Mouse (Mus musculus) thymus, adult 2 months (tissue): ENCODE measurements around the gene Trim37.

Experiments used
- CTCF ChIP-seq: fragments of 200-500 bp; IDR thresholded peaks from 2 replicates; pipeline ENCODE4 v1.5.1; 2012; ENCODE audit warnings: mild to moderate bottlenecking, control low read depth, low read length, moderate library complexity, borderline replicate concordance; ENCODE audit not compliant: control insufficient read depth, poor library complexity, insufficient read depth; ENCODE audit errors: extremely low read depth
- POLR2A ChIP-seq: fragments of 200-500 bp; IDR thresholded peaks from 2 replicates; pipeline ENCODE4 v1.6.1; 2012; ENCODE audit warnings: mild to moderate bottlenecking, low read length, control low read depth, moderate library complexity; ENCODE audit not compliant: control insufficient read depth, poor library complexity, insufficient read depth; ENCODE audit errors: extremely low read depth

DNA sequence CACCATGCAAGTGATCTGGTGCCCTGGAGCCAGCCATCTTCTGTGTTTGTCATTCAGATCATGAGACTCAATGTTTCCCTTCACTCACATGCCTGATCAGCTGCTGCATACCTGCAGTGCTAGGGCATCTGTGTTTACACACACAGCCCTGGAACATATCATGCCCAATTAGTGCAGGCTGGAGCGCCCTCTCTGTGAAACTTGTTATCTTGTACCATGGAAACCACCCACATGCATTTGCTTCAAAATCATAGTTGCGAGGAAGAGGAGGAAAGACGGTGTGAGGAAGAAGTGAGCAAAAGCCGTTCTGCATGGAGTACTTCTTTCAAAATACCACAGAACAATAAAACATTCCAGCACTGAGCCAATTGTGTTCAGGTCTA, 113.9 kb downstream of the Trim37 start:
- no peak for TF ChIP-seq CTCF
- no peak for TF ChIP-seq POLR2A
